Mouse (Mus musculus) c-Kit-positive CD71-negative TER-119-negative erythroid progenitor cells, embryonic 14.5 days (primary cell): ENCODE results near the gene Schip1.

Experiments
- DNase-seq: peaks from one replicate; pipeline ENCODE4 v3.0.0-alpha.2; 2013; ENCODE audit warnings: low read depth

Schip1 gene

DNA sequence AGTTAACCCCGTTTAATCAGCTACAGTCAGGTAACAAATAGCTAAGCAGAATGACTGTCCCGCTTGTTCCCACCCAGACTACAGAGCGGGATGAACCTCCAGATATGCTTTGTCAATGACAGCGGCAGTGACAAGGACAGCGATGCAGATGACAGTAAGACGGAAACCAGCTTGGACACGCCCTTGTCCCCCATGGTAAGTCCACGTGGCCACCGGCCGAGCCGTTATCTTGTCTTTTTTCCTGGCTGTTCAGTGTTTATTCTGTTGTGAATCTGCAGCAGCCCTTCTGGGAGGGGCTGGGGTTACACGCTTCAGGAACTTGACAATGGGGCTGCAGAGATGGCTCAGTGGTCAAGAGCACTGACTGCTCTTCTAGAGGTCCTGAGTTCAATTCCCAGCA is 551.8 kb downstream of the Schip1 start:
- DNase-seq: no peak

DNA sequence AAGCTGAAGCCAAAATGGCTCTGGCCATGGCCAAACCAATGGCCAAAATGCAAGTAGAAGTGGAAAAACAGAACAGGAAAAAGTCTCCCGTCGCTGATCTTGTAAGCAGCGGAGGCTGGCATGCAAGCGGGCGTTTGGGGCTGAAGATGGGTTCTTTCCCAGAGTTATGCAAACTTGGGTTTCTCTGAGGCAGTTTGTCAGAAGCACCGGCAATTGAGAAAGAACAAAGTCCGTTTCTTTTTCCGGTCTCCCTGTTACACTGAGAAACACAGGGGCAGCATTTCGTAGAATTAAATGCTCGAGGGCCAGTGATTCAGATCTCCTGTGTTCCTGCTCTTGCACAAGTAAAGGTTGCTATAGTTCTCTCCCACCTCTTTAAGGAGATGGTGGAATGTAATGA is 553.1 kb downstream of the Schip1 start:
- DNase-seq: no peak

DNA sequence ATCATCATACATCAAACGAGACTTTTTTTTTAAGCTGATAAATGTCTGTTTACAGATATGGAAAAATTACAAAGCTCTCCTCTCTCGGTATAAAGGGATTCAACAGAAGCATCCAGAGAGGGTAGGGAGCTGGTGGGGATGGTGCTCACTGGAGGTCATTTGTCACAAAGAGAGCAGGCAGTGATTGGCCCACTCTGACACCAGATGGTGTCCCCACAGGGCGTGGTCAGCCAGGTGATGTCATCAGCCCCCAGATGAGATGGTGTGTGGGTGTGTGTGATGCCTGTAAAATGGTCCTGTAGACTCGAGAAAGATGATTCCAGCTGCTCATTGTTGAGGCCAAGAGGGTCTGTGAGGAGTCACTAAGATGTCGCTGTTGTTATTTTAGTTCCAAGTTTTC is 554.5 kb downstream of the Schip1 start:
- no peak for DNase-seq

DNA sequence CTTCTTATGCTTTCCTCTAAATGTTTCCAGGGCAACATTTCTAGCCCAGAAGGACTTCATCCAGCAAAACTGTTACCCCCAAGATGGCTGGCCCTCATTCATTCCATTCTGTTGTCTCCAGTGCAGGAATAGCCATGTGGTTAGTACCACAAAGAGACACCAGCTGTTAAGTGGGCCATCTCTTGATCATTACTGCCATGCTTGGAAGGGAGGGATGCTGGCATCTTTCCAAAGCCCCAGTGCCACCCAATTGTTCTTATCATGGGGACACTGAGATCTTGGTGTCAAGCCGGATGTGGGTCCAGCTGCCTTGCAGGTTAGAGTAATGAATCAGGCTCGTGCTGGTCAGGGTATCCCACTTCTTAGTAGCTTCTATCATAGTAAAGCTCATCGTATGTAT is 557.4 kb downstream of the Schip1 start:
- DNase-seq: no peak

DNA sequence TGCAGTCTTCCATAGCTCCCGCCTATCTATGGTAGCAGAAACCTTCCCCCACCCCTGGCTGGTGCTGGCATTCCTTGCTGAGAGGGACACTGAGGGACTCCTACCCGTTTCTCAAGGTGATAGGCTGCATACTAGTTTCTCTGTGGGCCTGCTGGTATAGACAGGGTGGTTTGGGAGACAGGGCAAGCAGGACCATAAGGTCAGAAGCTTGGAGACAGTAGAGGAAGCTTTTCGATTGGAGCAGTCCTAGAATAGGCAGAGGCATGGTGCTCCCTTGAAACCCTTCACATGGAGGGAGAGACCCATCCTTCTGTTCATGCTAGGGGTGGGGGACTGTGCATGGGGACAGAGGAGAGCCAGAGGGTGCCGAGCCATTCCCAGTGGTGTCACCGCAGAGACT is 558.4 kb downstream of the Schip1 start:
- no peak for DNase-seq

DNA sequence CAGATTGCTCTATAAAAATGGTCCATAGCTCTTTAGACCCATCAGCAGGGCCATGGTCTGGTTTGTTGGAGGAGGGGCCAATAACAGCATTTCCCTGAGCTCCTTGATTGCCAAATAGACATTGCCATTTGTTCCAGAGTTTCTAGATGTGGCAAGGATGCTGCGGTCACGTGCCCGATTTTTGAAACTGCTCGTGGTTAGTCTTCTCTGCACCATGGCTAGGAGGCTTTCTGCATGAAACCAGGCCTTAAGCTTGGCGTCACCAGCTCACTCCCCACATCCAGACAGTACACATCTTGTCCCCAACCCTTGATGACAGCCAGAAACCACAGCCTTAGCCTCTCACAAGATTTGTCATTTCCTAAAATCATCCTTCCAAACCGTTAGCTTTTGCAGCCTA is 559.9 kb downstream of the Schip1 start:
- no peak for DNase-seq

DNA sequence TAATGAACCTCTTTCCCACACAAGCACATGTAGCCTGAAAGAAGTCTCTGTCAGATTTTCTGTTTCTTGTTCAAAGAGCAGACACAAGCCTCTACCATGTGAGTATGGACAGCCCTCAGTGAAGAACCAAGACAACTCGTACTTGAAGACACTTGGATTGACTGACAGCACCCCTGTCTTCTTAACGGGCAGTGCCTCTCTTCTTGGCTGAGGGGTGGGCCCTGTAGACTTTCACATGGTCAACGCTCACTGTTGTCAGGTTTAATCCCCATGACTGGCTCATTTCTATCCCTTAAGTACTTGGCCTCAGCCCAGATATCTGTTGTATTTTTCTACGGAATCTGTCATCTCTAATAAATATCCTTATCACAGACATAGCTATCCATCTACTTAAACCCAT is 565.7 kb downstream of the Schip1 start:
- no peak for DNase-seq

DNA sequence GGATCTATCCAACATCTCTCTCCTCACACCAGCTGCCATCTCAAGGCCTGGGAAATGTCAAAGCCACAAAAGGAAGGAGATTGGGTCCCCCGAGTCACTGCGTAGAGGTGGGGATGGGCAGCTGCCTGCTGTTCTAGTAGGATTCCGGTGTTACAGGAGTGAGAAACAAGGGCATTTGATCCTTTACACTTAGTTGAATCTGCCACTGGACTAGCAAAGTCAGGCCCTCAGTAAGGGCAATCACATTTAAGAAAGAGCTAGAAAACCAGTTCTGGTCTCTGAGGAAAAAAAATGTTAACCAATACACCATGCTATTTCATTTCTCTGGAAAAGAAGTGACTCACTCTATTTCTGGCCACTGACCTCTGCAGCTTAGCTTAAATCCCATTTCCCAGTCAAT is 566.2 kb downstream of the Schip1 start:
- DNase-seq: no peak

DNA sequence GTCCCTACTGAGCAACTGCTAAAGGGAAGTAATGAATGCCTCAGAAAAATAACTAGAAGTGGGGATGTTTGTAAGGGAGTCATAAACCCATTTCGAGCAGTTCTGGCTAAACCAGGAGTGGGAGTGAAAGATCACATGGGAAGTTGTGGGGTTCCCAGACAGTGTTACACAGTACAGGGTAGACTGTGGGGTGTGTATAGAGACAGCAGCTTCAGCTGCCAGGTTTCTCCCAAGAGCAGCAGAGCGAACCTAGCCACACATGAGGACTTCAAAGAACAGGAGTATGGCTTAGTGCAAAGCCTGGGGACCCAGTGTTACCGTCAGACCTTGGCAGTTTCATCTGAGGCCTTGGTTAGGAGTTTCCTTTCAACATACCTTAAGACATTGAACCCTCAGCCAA is 568.1 kb downstream of the Schip1 start:
- no peak for DNase-seq

DNA sequence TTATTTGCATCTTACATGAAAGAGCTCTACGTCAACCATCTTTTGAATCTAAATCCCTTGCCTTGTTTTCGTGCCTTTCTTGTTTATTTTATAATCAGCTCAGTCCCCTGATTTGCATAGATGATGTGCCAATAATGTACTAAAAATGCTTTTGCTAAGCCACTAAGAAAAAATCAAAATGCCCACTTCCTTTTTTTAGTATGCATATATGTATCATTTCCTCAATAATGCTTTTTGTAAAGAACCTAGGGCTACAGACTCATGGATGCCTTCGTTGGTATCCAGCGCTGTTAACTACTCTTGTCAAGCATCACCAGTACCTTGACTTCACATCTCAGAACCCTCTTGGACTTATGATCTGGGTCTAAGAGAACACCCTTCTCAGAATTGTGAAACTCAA is 569.0 kb downstream of the Schip1 start:
- no peak for DNase-seq

DNA sequence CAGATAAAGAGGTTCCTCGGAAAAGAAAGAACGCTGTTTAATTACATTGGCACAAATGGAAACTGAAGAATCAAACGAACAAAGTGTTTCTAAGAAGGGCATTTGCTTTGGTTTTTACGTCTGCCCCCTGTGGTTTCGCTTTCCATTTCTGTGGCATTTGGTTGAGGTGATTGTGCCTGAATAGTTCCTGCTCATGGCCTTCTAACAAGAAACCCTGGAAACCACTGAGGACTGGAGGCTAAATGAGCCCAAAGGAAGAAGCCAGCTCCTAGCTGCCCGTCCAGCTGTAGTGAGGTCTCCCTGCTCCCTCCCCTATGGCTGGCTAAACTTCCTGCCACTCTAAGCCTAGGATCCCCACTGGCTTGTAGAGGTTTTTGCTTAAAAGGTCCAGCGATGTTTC is 573.4 kb downstream of the Schip1 start:
- DNase-seq: no peak

DNA sequence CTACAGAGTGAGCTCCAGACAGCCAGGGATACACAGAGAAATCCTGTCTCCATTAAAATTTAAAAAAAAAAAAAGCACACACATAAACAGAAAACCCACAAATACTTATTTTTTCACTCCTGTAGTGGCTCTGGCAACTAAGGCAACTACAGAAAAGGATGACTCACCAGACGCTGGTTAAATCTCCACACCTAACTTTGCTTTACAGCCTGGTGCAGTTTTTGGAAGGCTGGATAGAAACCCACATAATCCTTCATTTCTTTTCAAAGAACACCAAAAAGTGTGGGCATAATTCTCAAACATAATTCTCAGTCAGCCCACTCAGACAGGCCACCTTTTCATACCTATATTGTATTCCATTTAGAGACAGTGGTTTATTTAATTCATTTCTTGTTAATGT is 574.1 kb downstream of the Schip1 start:
- DNase-seq: no peak

DNA sequence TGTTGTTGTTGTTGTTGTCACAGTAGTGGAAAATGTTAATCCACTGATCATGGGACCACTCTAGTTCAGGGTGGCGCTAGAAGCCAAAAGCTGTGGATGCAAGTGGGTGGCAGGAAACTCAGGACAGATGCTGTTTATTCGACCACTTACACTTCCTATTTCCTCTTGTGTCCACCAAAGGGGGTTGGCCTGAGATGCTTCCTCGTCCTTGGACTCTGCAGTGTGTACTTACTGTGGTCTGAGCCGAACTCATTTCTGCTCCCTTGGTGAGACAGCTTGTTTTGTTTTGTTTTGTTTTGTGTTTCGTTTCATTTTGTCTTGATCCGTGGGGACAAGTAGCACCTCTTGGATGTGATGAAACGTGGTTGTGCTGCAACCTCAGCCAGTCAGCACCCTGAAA is 578.3 kb downstream of the Schip1 start:
- no peak for DNase-seq

DNA sequence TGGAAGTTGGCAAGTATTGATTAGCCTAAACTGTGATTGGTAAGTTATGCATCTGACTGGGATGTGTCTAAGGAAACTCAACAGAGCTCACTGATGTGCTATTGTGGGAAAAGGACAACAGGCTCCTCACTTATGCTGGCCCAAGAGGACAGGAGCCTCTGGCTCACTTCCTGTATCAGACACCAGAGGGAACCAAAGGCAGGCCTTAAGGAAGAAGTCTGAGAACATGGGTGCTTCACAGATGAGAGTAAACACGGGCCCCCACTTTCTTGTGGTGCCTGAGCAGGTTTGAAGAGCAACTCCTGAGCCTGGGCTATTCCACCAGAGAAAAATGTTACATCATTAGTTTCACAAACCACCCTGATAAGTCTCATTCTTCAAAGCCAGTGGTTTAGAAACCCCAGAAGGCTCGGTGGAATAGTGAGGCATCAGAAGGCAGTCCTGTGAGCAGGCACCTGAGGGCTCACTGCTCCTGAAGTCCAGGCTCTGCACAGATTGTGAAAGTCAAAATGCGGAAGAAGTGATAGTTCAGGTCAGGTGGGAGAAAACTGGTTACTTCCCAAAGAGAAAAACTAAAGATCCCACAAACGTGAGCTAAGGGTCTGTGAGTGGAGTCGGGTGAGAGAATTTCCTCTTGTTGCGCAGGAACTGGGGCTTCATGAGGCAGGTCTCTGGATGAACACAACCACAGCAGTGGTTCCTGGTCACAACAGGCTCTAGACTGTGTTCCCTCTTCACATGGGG is 582.0 kb downstream of the Schip1 start:
- no peak for DNase-seq

DNA sequence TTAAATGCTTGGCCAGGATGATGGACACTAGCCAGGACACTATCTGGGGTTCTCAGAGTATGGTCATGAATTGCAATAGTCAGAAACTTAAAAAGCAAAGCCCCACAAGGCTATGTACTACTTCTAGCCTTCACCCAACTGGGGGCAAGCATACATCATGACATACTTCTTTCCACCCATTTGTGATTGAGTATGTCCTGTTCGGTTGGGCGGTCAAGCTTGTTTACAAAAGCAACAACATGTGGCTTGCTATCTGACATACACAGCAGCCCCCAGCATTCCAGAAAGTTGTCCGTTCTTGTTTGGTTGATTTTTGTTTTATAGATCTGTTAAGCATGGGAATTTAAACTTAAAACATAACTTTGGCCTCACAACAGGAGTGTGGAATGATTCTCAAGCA is 582.7 kb downstream of the Schip1 start:
- DNase-seq: no peak

DNA sequence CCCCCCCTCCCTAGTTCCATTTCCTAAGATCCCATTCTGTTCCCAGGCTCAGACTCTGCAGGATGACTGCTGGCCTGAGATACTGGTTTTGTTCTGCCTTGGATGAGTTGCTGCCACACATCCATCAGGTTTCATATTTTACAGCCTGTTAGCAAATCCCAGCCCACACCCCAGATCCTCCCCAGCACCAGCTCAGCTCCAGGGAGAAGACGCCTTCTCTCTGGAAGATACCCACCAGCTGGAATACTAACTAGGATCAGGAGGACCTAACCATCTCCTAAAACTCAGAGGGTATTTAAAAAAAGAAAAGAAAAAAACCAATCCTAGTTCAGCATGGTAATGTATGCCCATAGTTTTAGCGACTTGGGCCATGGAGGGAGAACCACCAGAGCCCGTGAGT is 585.6 kb downstream of the Schip1 start:
- DNase-seq: no peak

DNA sequence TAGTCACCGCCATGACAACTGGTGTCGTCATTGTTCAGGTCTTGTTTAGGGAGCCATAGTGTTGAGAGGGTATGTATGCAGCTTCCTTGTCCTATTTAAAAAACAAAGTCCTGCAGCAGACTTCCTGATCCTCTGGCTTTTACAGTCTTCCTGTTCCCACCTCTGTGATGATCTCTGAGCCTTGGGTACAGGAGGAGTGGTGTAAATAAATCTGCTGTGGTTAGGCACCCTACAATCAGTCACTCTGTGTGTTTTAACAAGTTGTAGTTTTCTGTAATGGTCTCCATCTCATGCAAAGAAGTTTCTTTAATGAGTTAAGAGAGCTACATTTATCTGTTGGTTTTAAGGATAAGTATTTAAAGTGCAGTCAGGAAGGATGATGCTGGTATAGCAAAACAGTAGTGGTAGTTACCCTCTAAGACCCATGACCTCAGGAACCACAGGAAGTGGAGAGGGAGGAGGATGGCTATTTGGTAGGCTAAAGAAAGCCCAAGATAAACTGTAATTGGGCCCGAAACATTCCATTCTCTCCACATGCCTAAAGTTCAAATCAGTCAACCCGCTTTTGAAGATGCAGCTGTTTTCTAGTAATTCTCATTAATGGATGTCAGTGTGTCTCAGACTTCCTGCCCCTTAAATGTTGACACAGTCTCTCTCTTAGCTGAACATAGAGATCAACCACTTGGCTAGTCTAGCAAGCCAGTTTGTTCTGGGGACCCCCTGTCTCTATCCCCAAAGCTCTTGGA is 592.2 kb downstream of the Schip1 start:
- no peak for DNase-seq

DNA sequence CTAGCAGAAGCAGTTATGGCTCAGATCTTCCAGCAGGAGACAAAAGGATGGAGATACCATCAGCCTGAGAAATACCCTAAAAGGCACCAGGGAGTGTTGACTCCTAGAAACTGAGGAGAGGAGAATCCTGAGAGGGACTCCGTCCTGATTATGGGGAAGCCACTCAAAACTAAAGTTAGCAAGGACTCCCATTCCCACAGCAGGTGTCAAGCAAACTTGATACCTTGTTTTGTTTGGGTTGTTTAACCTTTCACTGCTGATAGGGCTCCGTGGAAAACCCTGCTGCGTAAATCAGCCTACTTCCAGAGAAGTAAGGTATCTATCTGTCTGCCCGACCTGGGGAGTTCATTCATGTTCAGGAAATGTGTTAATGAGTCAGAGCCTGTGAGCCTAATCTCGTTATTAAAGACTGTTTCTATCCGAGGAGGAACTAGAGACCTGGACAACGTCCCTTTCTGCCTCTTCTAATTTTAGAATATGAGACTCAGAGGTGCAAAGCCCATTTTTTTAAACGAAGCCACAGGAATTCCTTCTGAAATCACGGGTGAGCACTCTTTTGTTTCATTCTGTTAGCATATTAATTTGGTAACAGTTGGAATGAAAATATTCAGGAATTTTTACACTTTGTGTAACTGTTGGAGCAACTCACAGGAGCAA is 593.1 kb downstream of the Schip1 start:
- no peak for DNase-seq

DNA sequence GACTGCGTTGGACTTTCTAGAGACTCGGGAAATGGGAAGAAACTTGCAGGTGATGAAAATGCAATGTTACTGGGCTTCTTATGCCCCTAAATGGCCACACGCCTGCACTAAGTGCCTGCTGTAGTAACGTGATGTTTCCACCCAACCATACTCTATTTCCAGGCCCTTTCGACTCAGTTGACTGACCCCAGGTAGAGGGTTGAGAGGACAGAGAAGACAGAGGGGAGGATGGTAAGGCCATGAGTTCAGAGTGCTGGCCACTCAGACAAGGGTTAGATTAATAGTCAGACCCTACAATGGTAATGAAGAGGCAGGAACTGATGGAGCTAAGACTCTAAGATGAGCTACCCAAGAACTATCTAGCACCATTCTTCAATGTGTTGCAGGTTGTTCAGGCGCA is 595.4 kb downstream of the Schip1 start:
- no peak for DNase-seq

DNA sequence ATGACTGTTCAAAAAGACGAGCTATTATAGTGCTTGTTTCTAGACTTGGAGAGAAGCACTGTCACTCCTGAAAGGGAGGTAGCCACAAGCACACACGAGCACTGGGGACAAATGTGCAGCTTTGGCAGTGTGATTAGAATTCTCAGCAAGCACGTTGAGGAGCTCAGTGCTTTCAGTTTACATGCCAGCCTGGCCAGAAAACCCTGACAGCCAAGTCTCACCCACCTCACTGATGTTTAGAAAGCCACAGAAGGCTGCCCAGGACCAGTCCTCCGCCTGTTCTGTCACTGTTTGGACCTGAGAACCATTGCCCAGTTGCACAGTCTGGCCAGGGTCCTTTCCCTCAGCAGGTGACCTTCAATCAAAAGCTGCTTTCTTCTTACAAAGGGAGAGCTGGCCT is 595.9 kb downstream of the Schip1 start:
- DNase-seq: no peak

DNA sequence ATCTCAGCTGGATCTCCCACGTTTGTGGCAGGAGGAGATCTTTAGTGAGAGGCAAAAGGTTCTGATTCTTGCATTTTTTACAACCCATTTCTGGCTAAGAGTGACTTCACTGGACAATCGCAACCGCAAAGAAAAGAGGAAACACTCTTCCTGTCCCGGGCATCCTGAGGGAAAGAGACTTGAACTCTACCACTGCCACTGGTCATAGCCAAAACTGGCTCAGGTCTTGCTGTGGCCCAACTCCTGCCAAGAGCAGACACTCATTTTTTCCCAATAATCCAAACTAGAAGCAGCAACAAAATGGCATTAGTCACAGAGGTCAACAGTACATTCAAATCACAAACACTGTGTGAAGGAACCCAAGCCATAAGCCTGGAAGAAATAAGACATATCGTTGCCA is 597.8 kb downstream of the Schip1 start:
- no peak for DNase-seq

DNA sequence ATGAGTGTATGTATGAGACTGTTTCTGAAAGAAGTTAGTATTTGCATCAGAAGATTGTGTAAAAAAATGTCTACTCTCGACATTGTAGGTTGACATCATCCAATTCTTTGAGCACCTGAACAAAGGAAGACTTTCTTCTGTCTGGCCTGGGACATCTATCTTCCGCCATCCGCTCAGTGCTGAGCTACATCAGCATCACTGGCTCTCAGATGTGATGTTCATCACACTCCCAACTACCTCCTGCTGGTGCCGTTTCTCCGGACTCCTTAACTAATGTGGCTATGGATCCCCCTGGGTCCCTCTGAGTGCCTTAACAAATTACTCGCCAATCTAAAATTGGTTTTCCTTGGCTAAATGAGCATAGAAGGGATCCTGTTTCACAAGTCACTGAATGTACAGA is 599.7 kb downstream of the Schip1 start:
- DNase-seq: no peak

DNA sequence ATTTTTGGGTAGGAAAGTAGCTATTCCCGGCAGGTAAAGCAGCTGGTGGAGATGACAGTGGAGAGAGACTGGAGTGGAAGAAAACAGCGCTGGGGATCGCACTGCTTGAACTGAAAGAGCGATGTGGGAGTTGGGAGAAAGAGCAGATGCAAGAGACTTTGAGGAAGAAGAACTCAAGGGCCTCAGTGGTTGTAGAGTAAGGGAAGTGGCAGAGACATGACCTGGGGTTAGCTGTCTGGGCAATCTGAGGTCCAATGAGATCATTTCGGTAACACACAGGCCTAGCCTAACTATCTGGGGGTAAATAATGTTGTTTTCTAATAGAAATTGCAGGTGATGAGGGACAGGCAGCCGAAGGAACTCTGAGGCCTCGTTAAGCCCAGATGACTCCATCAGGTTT is 601.8 kb downstream of the Schip1 start:
- no peak for DNase-seq
